Mouse (Mus musculus): ENCODE results near the gene Wdr17. TPM values are rescaled to one million over a fixed set of nuclear protein-coding genes. Genes with fewer than 3 reads are reported as not detected.
"Not testable (repeated sequence)": the region's sequence is repeated elsewhere in the genome, so short reads cannot be mapped to it uniquely, and the experiment has no call there.

Wdr17 gene
- total RNA-seq, 2 experiments from 2014 or later: 0.11 to 0.69 TPM

GRCm38 (mm10) chr8:54791858-54792698 lies 94.9 kb downstream of the Wdr17 start:
- no peak for DNase-seq

- DNase-seq: no peak
Observed at GRCm38 (mm10) chr8:54780134-54780942, 106.6 kb downstream of the Wdr17 start.

GRCm38 (mm10) chr8:54779317-54780133 lies 107.5 kb downstream of the Wdr17 start:
- no peak for DNase-seq

GRCm38 (mm10) chr8:54777012-54777411 lies 110.0 kb downstream of the Wdr17 start:
- no peak for DNase-seq

- no peak for DNase-seq
Observed at GRCm38 (mm10) chr8:54776241-54776640, 110.7 kb downstream of the Wdr17 start.

- no peak for DNase-seq
Observed at GRCm38 (mm10) chr8:54757646-54758045, 129.3 kb downstream of the Wdr17 start.

- no peak for DNase-seq
Observed at GRCm38 (mm10) chr8:54736660-54737312, 150.2 kb downstream of the Wdr17 start.

GRCm38 (mm10) chr8:54724668-54725035 lies 162.3 kb downstream of the Wdr17 start:
- no peak for DNase-seq

- DNase-seq: peak; percentile 82
Observed at GRCm38 (mm10) chr8:54723976-54724667, 162.9 kb downstream of the Wdr17 start.

- no peak for DNase-seq
Observed at GRCm38 (mm10) chr8:54718515-54718914, 168.5 kb downstream of the Wdr17 start.

- DNase-seq: no peak
Observed at GRCm38 (mm10) chr8:54705743-54706142, 181.2 kb downstream of the Wdr17 start.

- no peak for DNase-seq
Observed at GRCm38 (mm10) chr8:54671806-54672205, 215.2 kb downstream of the Wdr17 start.

GRCm38 (mm10) chr8:54667756-54668155 lies 219.2 kb downstream of the Wdr17 start:
- no peak for DNase-seq

- DNase-seq: peak; percentile 16
Observed at GRCm38 (mm10) chr8:54660675-54661074, 226.3 kb downstream of the Wdr17 start.

GRCm38 (mm10) chr8:54659703-54660102 lies 227.3 kb downstream of the Wdr17 start:
- DNase-seq: no peak

- no peak for DNase-seq
Observed at GRCm38 (mm10) chr8:54638634-54639033, 248.3 kb downstream of the Wdr17 start.

GRCm38 (mm10) chr8:54616710-54617109 lies 270.3 kb downstream of the Wdr17 start:
- not testable (repeated sequence) for DNase-seq

- DNase-seq: peak; percentile 57
Observed at GRCm38 (mm10) chr8:54610238-54610637, 276.7 kb downstream of the Wdr17 start.

GRCm38 (mm10) chr8:54609336-54609735 lies 277.6 kb downstream of the Wdr17 start:
- DNase-seq: peak; percentile 33

- DNase-seq: no peak
Observed at GRCm38 (mm10) chr8:54603440-54603839, 283.5 kb downstream of the Wdr17 start.

GRCm38 (mm10) chr8:54600671-54601251 lies 286.2 kb downstream of the Wdr17 start, which contains the start of gene Spata4:
Gene Spata4, plus strand, starts transcription at chr8:54600781.
- DNase-seq: no peak
